Mouse (Mus musculus) embryonic facial prominence, embryonic 10.5 days (tissue): ENCODE measurements at regions not wholly inside any gene's neighbourhood (a gene's known extent, or its start where the extent isn't known, plus 50 kb on each side); places are given as distances from the start of the nearest gene placed in this dataset.

Source experiments
- DNase-seq: peaks from one replicate; pipeline ENCODE4 v3.0.0-alpha.2; 2017; ENCODE audit warnings: low spot score
- H3K27ac ChIP-seq: fragments of 300-500 bp; sonication (generic); replicated peaks from 2 replicates; pipeline ENCODE4 v1.5.1; 2016; ENCODE audit warnings: mild to moderate bottlenecking
- H3K27me3 ChIP-seq: fragments of 300-500 bp; sonication (generic); replicated peaks from 2 replicates; pipeline ENCODE4 v1.6.1; 2016; ENCODE audit warnings: low read depth, mild to moderate bottlenecking; ENCODE audit not compliant: poor library complexity, severe bottlenecking
- H3K36me3 ChIP-seq: fragments of 300-500 bp; sonication (generic); replicated peaks from 2 replicates; pipeline ENCODE4 v1.6.1; 2016; ENCODE audit warnings: mild to moderate bottlenecking, moderate library complexity
- H3K4me1 ChIP-seq: fragments of 300-500 bp; sonication (generic); 2 replicates; pipeline ENCODE4 v1.6.1; 2016
- H3K4me3 ChIP-seq: fragments of 300-500 bp; sonication (generic); 2 replicates; pipeline ENCODE4 v1.5.1; 2016; ENCODE audit warnings: mild to moderate bottlenecking, moderate library complexity
- H3K9me3 ChIP-seq: fragments of 300-500 bp; sonication (generic); 2 replicates; pipeline ENCODE4 v1.6.1; 2016; ENCODE audit warnings: mild to moderate bottlenecking
- WGBS: fragments of 180-500 bp; shearing (Covaris S2); methylation state at CpG from one replicate; pipeline ENCODE4 v1.1.7; 2016; 5-methylcytosine and 5-hydroxymethylcytosine counted together

- no peak overlapping the region for H3K4me3 ChIP-seq
- H3K36me3 ChIP-seq, result no peaks in the 10 kb centered on the region
- no peak overlapping the region for H3K27ac ChIP-seq
- no peaks in the 10 kb centered on the region for H3K9me3 ChIP-seq
- DNase-seq, result no peak
- no peaks in the 10 kb centered on the region for H3K27me3 ChIP-seq
- H3K4me1 ChIP-seq, result no peaks in the 10 kb centered on the region
Observed at GRCm38 (mm10) chr3:80209596-80209995, 325.3 kb downstream of the Fam198b start.

- H3K27me3 ChIP-seq, result no peaks in the 10 kb centered on the region
- no peak overlapping the region for H3K27ac ChIP-seq
- no peaks in the 10 kb centered on the region for H3K4me1 ChIP-seq
- DNase-seq, result no peak
- no peak overlapping the region for H3K4me3 ChIP-seq
- H3K9me3 ChIP-seq, result no peaks in the 10 kb centered on the region
- no peaks in the 10 kb centered on the region for H3K36me3 ChIP-seq
- WGBS, result 82% methylated on average over 3 of the region's 3 CpGs
Observed at GRCm38 (mm10) chr3:80211323-80212109, 327.2 kb downstream of the Fam198b start.

- Histone ChIP-seq H3K9me3 (no peaks in the 10 kb centered on the region), H3K4me3 (no peak overlapping the region), H3K4me1 (no peaks in the 10 kb centered on the region), H3K36me3 (no peaks in the 10 kb centered on the region), H3K27ac (no peak overlapping the region), H3K27me3 (no peaks in the 10 kb centered on the region)
- DNase-seq, result no peak
- WGBS, result 65% methylated on average over 5 of the region's 5 CpGs
Observed at GRCm38 (mm10) chr3:80248611-80249010, 364.3 kb downstream of the Fam198b start.

- Histone ChIP-seq H3K9me3 (no peaks in the 10 kb centered on the region), H3K27ac (no peak overlapping the region)
- 74% methylated on average over 3 of the region's 3 CpGs for WGBS
Observed at GRCm38 (mm10) chr3:80249974-80250373, 365.6 kb downstream of the Fam198b start.

GRCm38 (mm10) chr3:80255304-80255703 is 371.0 kb downstream of the Fam198b start:
- 90% methylated on average over 3 of the region's 3 CpGs for WGBS

More at GRCm38 (mm10) chr3:80249974-80250373, 365.6 kb downstream of the Fam198b start:
- DNase-seq, result no peak
- no peaks in the 10 kb centered on the region for H3K36me3 ChIP-seq
- no peaks in the 10 kb centered on the region for H3K27me3 ChIP-seq
- H3K4me1 ChIP-seq, result no peaks in the 10 kb centered on the region
- H3K4me3 ChIP-seq, result no peak overlapping the region

GRCm38 (mm10) chr3:80256383-80256782 is 372.1 kb downstream of the Fam198b start:
- no peaks in the 10 kb centered on the region for H3K4me1 ChIP-seq
- no peak for DNase-seq

More at GRCm38 (mm10) chr3:80255304-80255703, 371.0 kb downstream of the Fam198b start:
- H3K4me1 ChIP-seq, result no peaks in the 10 kb centered on the region
- H3K4me3 ChIP-seq, result no peak overlapping the region
- H3K36me3 ChIP-seq, result no peaks in the 10 kb centered on the region
- H3K27me3 ChIP-seq, result no peaks in the 10 kb centered on the region
- no peak overlapping the region for H3K27ac ChIP-seq
- H3K9me3 ChIP-seq, result no peaks in the 10 kb centered on the region
- no peak for DNase-seq

GRCm38 (mm10) chr3:80263095-80263494 is 378.8 kb downstream of the Fam198b start:
- H3K27me3 ChIP-seq, result no peaks in the 10 kb centered on the region
- H3K9me3 ChIP-seq, result peaks cover 5% of the 10 kb centered on the region; the same call in 1 of the 2 replicates
- no peak overlapping the region for H3K27ac ChIP-seq
- no peak overlapping the region for H3K4me3 ChIP-seq
- DNase-seq, result no peak
- H3K36me3 ChIP-seq, result no peaks in the 10 kb centered on the region
- 81% methylated on average over 2 of the region's 2 CpGs for WGBS
- no peaks in the 10 kb centered on the region for H3K4me1 ChIP-seq

More at GRCm38 (mm10) chr3:80256383-80256782, 372.1 kb downstream of the Fam198b start:
- Histone ChIP-seq H3K9me3 (no peaks in the 10 kb centered on the region), H3K36me3 (no peaks in the 10 kb centered on the region), H3K4me3 (no peak overlapping the region), H3K27me3 (no peaks in the 10 kb centered on the region), H3K27ac (no peak overlapping the region)
- WGBS, result 84% methylated on average over 3 of the region's 3 CpGs

GRCm38 (mm10) chr3:80284656-80285055 is 400.3 kb downstream of the Fam198b start:
- no peak for DNase-seq
- no peaks in the 10 kb centered on the region for H3K36me3 ChIP-seq
- H3K27ac ChIP-seq, result no peak overlapping the region
- no peak overlapping the region for H3K4me3 ChIP-seq
- H3K9me3 ChIP-seq, result no peaks in the 10 kb centered on the region
- no peaks in the 10 kb centered on the region for H3K4me1 ChIP-seq
- H3K27me3 ChIP-seq, result no peaks in the 10 kb centered on the region
- WGBS, result 80% methylated on average over 1 of the region's 1 CpGs

- whole genome bisulfite sequencing, result 88% methylated on average over 3 of the region's 3 CpGs
Observed at GRCm38 (mm10) chr3:80285246-80285645, 400.9 kb downstream of the Fam198b start.

GRCm38 (mm10) chr3:80293485-80293884 is 409.2 kb downstream of the Fam198b start:
- Histone ChIP-seq H3K4me3 (no peak overlapping the region), H3K27me3 (no peaks in the 10 kb centered on the region), H3K4me1 (no peaks in the 10 kb centered on the region), H3K9me3 (no peaks in the 10 kb centered on the region), H3K27ac (no peak overlapping the region), H3K36me3 (no peaks in the 10 kb centered on the region)
- DNase-seq, result no peak
- 90% methylated on average over 4 of the region's 4 CpGs for WGBS

More at GRCm38 (mm10) chr3:80285246-80285645, 400.9 kb downstream of the Fam198b start:
- no peak for DNase-seq
- H3K9me3 ChIP-seq, result no peaks in the 10 kb centered on the region
- no peak overlapping the region for H3K27ac ChIP-seq
- H3K4me1 ChIP-seq, result no peaks in the 10 kb centered on the region
- H3K27me3 ChIP-seq, result no peaks in the 10 kb centered on the region
- H3K36me3 ChIP-seq, result no peaks in the 10 kb centered on the region
- H3K4me3 ChIP-seq, result no peak overlapping the region

GRCm38 (mm10) chr3:80307632-80308031 is 423.3 kb downstream of the Fam198b start:
- Histone ChIP-seq H3K36me3 (no peaks in the 10 kb centered on the region), H3K27me3 (no peaks in the 10 kb centered on the region), H3K4me1 (no peaks in the 10 kb centered on the region), H3K27ac (no peak overlapping the region), H3K4me3 (no peak overlapping the region), H3K9me3 (no peaks in the 10 kb centered on the region)
- DNase-seq, result no peak
- WGBS, result 83% methylated on average over 4 of the region's 4 CpGs

GRCm38 (mm10) chr3:80309931-80310330 is 425.6 kb downstream of the Fam198b start:
- Histone ChIP-seq H3K27me3 (no peaks in the 10 kb centered on the region), H3K27ac (no peak overlapping the region), H3K4me3 (no peak overlapping the region), H3K36me3 (no peaks in the 10 kb centered on the region), H3K4me1 (no peaks in the 10 kb centered on the region), H3K9me3 (no peaks in the 10 kb centered on the region)
- 68% methylated on average over 4 of the region's 4 CpGs for WGBS
- no peak for DNase-seq

- no peaks in the 10 kb centered on the region for H3K27me3 ChIP-seq
- 84% methylated on average over 2 of the region's 2 CpGs for WGBS
- H3K36me3 ChIP-seq, result no peaks in the 10 kb centered on the region
- H3K27ac ChIP-seq, result no peak overlapping the region
- H3K4me1 ChIP-seq, result no peaks in the 10 kb centered on the region
- DNase-seq, result no peak
- no peaks in the 10 kb centered on the region for H3K9me3 ChIP-seq
- H3K4me3 ChIP-seq, result no peak overlapping the region
Observed at GRCm38 (mm10) chr3:80311689-80312088, 427.4 kb downstream of the Fam198b start.
